Mouse (Mus musculus) cortical plate, adult 2 months (tissue): ENCODE measurements around the gene Ccdc88b. TPM values are rescaled to one million over a fixed set of nuclear protein-coding genes. Genes with fewer than 3 reads are reported as not detected.

Source experiments
- H3K27ac ChIP-seq: fragments of 200-500 bp; 2 replicates; pipeline ENCODE4 v1.5.1; 2012; ENCODE audit warnings: low read length, control low read depth, inconsistent platforms; ENCODE audit not compliant: insufficient read depth
- H3K4me1 ChIP-seq: fragments of 200-500 bp; 2 replicates; pipeline ENCODE4 v1.6.1; 2011; ENCODE audit warnings: low read length; ENCODE audit not compliant: control insufficient read depth, insufficient read depth
- H3K4me3 ChIP-seq: fragments of 200-500 bp; 2 replicates; pipeline ENCODE4 v1.5.1; 2011; ENCODE audit warnings: mild to moderate bottlenecking, low read length, control low read depth; ENCODE audit not compliant: insufficient read depth
- CTCF ChIP-seq: fragments of 200-500 bp; IDR thresholded peaks from 2 replicates; pipeline ENCODE4 v1.5.1; 2011; ENCODE audit warnings: mild to moderate bottlenecking, control low read depth, low read length; ENCODE audit not compliant: insufficient read depth; ENCODE audit errors: extremely low read depth
- POLR2A ChIP-seq: fragments of 200-500 bp; IDR thresholded peaks from 2 replicates; pipeline ENCODE4 v1.6.1; 2011; ENCODE audit warnings: mild to moderate bottlenecking, low read length, control low read depth; ENCODE audit not compliant: insufficient read depth; ENCODE audit errors: extremely low read depth
- polyA plus RNA-seq: library from polyadenylated mRNA; depleted of rRNA; stranded (reverse); fragments of >200 nt; gene quantifications from 2 replicates; pipeline ENCODE4 v1.2.3, GENCODE M21; 2012

Gene Ccdc88b
- polyA plus RNA-seq, 1 experiment = 1.9 TPM

GRCm38 (mm10) chr19:6847841-6848517 lies 10.0 kb downstream of the Ccdc88b start:
- TF ChIP-seq CTCF (no peak), POLR2A (no peak)
- H3K4me3 ChIP-seq = no peak overlapping the region
- H3K27ac ChIP-seq = no peak overlapping the region
- H3K4me1 ChIP-seq = peaks cover 1% of the 10 kb centered on the region; the same call in 1 of the 2 replicates

- TF ChIP-seq CTCF (no peak), POLR2A (no peak)
- Histone ChIP-seq H3K4me1 (peaks cover 1% of the 10 kb centered on the region; the same call in 1 of the 2 replicates), H3K4me3 (no peak overlapping the region), H3K27ac (no peak overlapping the region)
Measured at GRCm38 (mm10) chr19:6846050-6846449, 12.0 kb downstream of the Ccdc88b start.

GRCm38 (mm10) chr19:6842353-6842752 lies 15.7 kb downstream of the Ccdc88b start:
- Histone ChIP-seq H3K4me3 (no peak overlapping the region), H3K4me1 (peaks cover 1% of the 10 kb centered on the region; the same call in 1 of the 2 replicates), H3K27ac (no peak overlapping the region)
- TF ChIP-seq CTCF = no peak
- TF ChIP-seq POLR2A = no peak

- H3K27ac ChIP-seq = no peak overlapping the region
- TF ChIP-seq POLR2A = no peak
- TF ChIP-seq CTCF = no peak
- no peak overlapping the region; the same call in 1 of the 2 replicates for H3K4me3 ChIP-seq
Measured at GRCm38 (mm10) chr19:6841292-6841597, 16.8 kb downstream of the Ccdc88b start.

DNA sequence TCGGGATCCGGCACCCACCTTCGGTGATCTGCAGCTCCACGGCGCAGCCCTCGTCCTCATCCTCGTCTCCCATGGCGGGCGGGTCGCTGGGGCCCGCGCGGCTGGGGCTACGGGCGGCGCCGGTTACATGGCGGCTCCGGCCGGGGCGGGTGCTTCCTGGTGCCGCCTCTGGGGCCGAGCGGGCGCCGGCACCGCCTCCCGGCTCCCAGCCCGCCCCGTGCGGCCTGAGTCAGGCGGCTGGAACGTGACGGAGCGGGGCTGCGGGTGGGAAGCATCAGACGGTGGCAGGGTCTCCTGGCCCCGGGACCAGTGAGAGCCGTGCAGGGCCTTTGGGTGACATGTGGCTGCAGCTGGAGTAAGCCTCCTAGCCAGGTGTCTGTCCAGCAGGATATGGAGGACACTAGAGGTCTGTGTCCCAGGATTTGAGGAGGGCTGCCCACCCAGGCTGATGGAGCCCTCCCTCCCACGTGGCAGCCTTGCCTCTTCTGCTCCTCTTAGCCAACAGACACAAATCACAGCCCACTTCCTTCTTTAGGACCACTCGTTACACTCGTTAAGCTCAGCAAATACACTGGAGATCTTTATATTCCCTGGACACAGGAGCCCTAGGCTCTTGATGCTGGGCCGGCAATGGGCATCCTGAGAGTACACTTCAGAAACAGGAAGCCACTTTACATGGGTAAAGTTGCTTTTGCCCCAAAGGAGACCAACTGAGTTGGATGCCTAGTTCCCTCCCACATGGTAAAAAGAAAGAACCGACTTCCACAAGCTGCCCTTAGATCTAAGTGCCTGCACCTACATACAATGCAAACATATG lies 17.3 kb downstream of the Ccdc88b start, which contains the start of gene Rps6ka4:
Gene Rps6ka4 (minus strand): TSS at position 162 of the 817 bp plus-strand sequence.
- H3K4me1 ChIP-seq = no peaks in the 10 kb centered on the region
- H3K4me3 ChIP-seq = peak within 1 kb of the TSS; percentile 97
- H3K27ac ChIP-seq = peak within 1 kb of the TSS; percentile 79
- TF ChIP-seq POLR2A = peak; percentile 35; the same call in 1 of the 2 replicates
- no peak for TF ChIP-seq CTCF

More at GRCm38 (mm10) chr19:6841292-6841597, 16.8 kb downstream of the Ccdc88b start:
- H3K4me1 ChIP-seq = peaks cover 1% of the 10 kb centered on the region; the same call in 1 of the 2 replicates

- Histone ChIP-seq H3K4me3 (peak overlapping the region; percentile 97), H3K4me1 (no peaks in the 10 kb centered on the region), H3K27ac (peak overlapping the region; percentile 79)
- peak; percentile 40; the same call in 1 of the 2 replicates for TF ChIP-seq POLR2A
- no peak for TF ChIP-seq CTCF
Measured at GRCm38 (mm10) chr19:6839615-6840474, 18.2 kb downstream of the Ccdc88b start.

DNA sequence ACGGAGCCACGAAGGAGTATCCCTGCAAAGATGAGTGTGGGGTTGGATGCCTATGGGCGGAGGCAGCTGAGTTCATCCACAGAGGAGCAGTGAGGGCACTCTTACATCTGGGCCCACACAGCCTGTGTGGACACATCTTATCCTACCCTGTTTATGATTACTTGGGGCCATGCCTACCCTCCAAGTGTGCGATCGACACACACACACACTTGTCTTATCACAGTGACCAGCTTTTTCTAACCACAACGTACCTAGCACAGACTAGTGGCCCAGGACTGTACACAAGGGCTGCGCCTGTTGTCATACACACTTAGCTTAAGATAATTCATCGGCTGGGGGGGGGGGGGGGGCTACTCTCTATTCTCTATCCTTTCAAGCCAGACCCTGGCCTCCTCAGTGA lies 25.6 kb downstream of the Ccdc88b start:
- Histone ChIP-seq H3K27ac (no peak overlapping the region), H3K4me1 (no peaks in the 10 kb centered on the region), H3K4me3 (no peak overlapping the region)
- TF ChIP-seq POLR2A (no peak), CTCF (no peak)

GRCm38 (mm10) chr19:6831331-6831730 lies 26.7 kb downstream of the Ccdc88b start:
- H3K4me1 ChIP-seq = no peaks in the 10 kb centered on the region
- TF ChIP-seq CTCF = no peak
- no peak for TF ChIP-seq POLR2A
- no peak overlapping the region for H3K4me3 ChIP-seq
- H3K27ac ChIP-seq = no peak overlapping the region
